Mouse (Mus musculus) ES-E14 (cell line): ENCODE measurements around the gene Slc38a8.

Experiments used
- CHD2 ChIP-seq: IDR thresholded peaks from 2 replicates; pipeline ENCODE4 v1.6.1; 2014; ENCODE audit warnings: mild to moderate bottlenecking, low read depth, low read length, inconsistent platforms
- HCFC1 ChIP-seq: IDR thresholded peaks from 2 replicates; pipeline ENCODE4 v1.6.1; 2012; ENCODE audit warnings: low read length, inconsistent platforms, borderline replicate concordance; ENCODE audit not compliant: insufficient read depth
- MAFK ChIP-seq: IDR thresholded peaks from 2 replicates; pipeline ENCODE4 v1.6.1; 2014; ENCODE audit warnings: mild to moderate bottlenecking, low read depth, low read length, inconsistent platforms; ENCODE audit not compliant: insufficient read depth
- ZC3H11A ChIP-seq: IDR thresholded peaks from 2 replicates; pipeline ENCODE4 v1.6.1; 2012; ENCODE audit warnings: low read depth, mild to moderate bottlenecking, inconsistent platforms, low read length, borderline replicate concordance
- ZNF384 ChIP-seq: IDR thresholded peaks from 2 replicates; pipeline ENCODE4 v1.6.1; 2012; ENCODE audit warnings: low read depth, low read length, inconsistent platforms

- TF ChIP-seq ZNF384 (no peak), HCFC1 (no peak), ZC3H11A (no peak), MAFK (no peak), CHD2 (no peak)
Measured at GRCm38 (mm10) chr8:119513405-119513804, 11.9 kb upstream of the Slc38a8 start.
